Comparison of ENCODE assay signal across 22 mouse cellular contexts in the genomic region with DNA sequence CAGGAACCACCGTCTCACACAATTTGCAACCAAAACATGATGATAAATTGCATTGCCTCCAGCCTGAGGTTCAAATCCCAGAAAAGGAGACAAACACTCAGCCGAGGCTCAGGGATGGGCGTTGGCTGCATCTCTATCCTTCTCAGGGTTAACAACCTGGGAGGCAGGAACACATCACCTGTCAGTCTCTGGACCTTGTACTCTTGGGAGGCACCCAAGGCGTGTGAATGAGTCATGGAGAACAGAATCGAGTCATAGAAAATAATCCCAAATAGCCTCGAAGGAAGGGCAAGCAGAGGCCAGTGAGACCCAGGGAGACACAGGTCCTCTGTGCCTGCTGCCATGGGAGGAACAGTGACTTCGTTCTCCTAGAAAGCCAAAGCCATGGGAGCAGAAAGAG.
DNase-seq lines count a peak whose midpoint lies in the region; ATAC-seq lines count a peak whose summit lies in the region.
"Had no signal": no experiment of that assay in that cellular context is flagged by ENCODE, and none has a peak within 500 bp of the region (broad histone marks: within the 10 kb centered on the region; RNA-seq: fewer than 3 reads in every experiment).

No protein-coding gene starts in this region.

- 66% methylated on average over 7 of the region's 7 CpGs for WGBS in intestine, embryonic 14.5 days
- 29% methylated on average over 7 of the region's 7 CpGs for WGBS in large intestine, adult 2 months

- H3K9me3 ChIP-seq in intestine, embryonic 14.5 days (ENCODE audit: control insufficient read depth, low read length), result no peaks in the 10 kb centered on the region
- H3K9me3 ChIP-seq: embryonic facial prominence, embryonic 12.5 days; forebrain, embryonic 12.5 days; heart, embryonic 13.5 days; hindbrain, embryonic 12.5 days had no signal

- H3K36me3 ChIP-seq in intestine, embryonic 14.5 days (ENCODE audit: control insufficient read depth, insufficient read depth, low read length), result no peaks in the 10 kb centered on the region
- H3K36me3 ChIP-seq: embryonic facial prominence, embryonic 12.5 days; forebrain, embryonic 12.5 days; heart, embryonic 13.5 days; hindbrain, embryonic 12.5 days had no signal

- ATAC-seq in intestine, embryonic 14.5 days (replicated peaks; ENCODE audit: low FRiP score, low TSS enrichment, low read depth), result peak; percentile 78
- ATAC-seq: hindbrain, embryonic 16.5 days had no signal

- intact Hi-C loops in gastrocnemius, postnatal 14 days (cut with DNase I; ENCODE audit: low total_unique reads), result no loop called here
- intact Hi-C loops in left cerebral cortex, postnatal 14 days (cut with DNase I), result no loop called here

- no peaks in the 10 kb centered on the region for H3K27me3 ChIP-seq in intestine, embryonic 14.5 days (replicated peaks; ENCODE audit: control insufficient read depth, insufficient read depth, low read length)
- H3K27me3 ChIP-seq: CH12.LX; embryonic facial prominence, embryonic 12.5 days; forebrain, embryonic 12.5 days; hindbrain, embryonic 12.5 days had no signal

- no peak overlapping the region for H3K27ac ChIP-seq in intestine, embryonic 14.5 days (ENCODE audit: low read depth)
- H3K27ac ChIP-seq: embryonic facial prominence, embryonic 12.5 days; forebrain, embryonic 12.5 days; gastrocnemius, adult 2 months; heart, embryonic 13.5 days; hindbrain, embryonic 12.5 days had no signal

- no peak overlapping the region for H3K4me2 ChIP-seq in intestine, embryonic 14.5 days (ENCODE audit: low read length)
- H3K4me2 ChIP-seq: embryonic facial prominence, embryonic 12.5 days; forebrain, embryonic 12.5 days; heart, embryonic 13.5 days; hindbrain, embryonic 12.5 days had no signal

- peak; percentile 20 for DNase-seq in kidney, adult 18-20 months
- DNase-seq in kidney, postnatal 14 days, result no peak
- peak; percentile 28 to 41 for DNase-seq in kidney, postnatal 36 days
- DNase-seq in kidney, postnatal 4 days, result no peak
- DNase-seq in intestine, embryonic 14.5 days (ENCODE audit: low spot score), result no peak
- DNase-seq in large intestine, adult 2 months (ENCODE audit: low read depth, low spot score), result peak; percentile 84
- DNase-seq in gastrocnemius, postnatal 14 days, result no peak
- no peak for DNase-seq in left cerebral cortex, postnatal 14 days (ENCODE audit: low spot score in 2 of 2)
- DNase-seq: adrenal gland, adult 8-10 months; cerebellum, adult 11 months; cerebellum, adult 8-10 months; cerebellum, postnatal 25 days; gastrocnemius, adult 2 months; gastrocnemius, postnatal 36 days; heart, adult 11 months; heart, postnatal 4 days had no signal

- no peak overlapping the region for H3K4me3 ChIP-seq in intestine, embryonic 14.5 days (ENCODE audit: low read depth, low read length)
- H3K4me3 ChIP-seq: embryonic facial prominence, embryonic 12.5 days; forebrain, embryonic 12.5 days; gastrocnemius, adult 2 months; heart, embryonic 13.5 days; hindbrain, embryonic 12.5 days had no signal

- H3K4me1 ChIP-seq in intestine, embryonic 14.5 days (replicated peaks; ENCODE audit: control insufficient read depth, insufficient read depth, low read length), result peaks cover 10% of the 10 kb centered on the region
- H3K4me1 ChIP-seq: embryonic facial prominence, embryonic 12.5 days; forebrain, embryonic 12.5 days; heart, embryonic 13.5 days had no signal

- H3K9ac ChIP-seq in intestine, embryonic 14.5 days (ENCODE audit: low read length), result no peak overlapping the region
- H3K9ac ChIP-seq: embryonic facial prominence, embryonic 12.5 days; forebrain, embryonic 12.5 days; heart, embryonic 13.5 days; hindbrain, embryonic 12.5 days had no signal

Comparison
In these comparisons a context has a peak if more than half of its experiments do, and no peak if none do; other contexts are left out.
1. DNase-seq: peak in kidney, adult 18-20 months (single experiment), kidney, postnatal 36 days (2 of 2) and large intestine, adult 2 months (single experiment); none in kidney, postnatal 14 days (single experiment), kidney, postnatal 4 days (0 of 2), intestine, embryonic 14.5 days (single experiment), gastrocnemius, postnatal 14 days (single experiment) and left cerebral cortex, postnatal 14 days (0 of 2).